Mouse (Mus musculus) thymus, adult 2 months (tissue): ENCODE data around the gene Kctd20.

Experiments
- CTCF ChIP-seq: fragments of 200-500 bp; IDR thresholded peaks from 2 replicates; pipeline ENCODE4 v1.5.1; 2012; ENCODE audit warnings: mild to moderate bottlenecking, control low read depth, low read length, moderate library complexity, borderline replicate concordance; ENCODE audit not compliant: control insufficient read depth, poor library complexity, insufficient read depth; ENCODE audit errors: extremely low read depth
- POLR2A ChIP-seq: fragments of 200-500 bp; IDR thresholded peaks from 2 replicates; pipeline ENCODE4 v1.6.1; 2012; ENCODE audit warnings: mild to moderate bottlenecking, low read length, control low read depth, moderate library complexity; ENCODE audit not compliant: control insufficient read depth, poor library complexity, insufficient read depth; ENCODE audit errors: extremely low read depth

GRCm38 (mm10) chr17:28951831-28952799 is at the start of gene Kctd20:
- TF ChIP-seq CTCF = peak; percentile 42
- peak; percentile 99 for TF ChIP-seq POLR2A
